Mouse (Mus musculus) heart, embryonic 16.5 days (tissue): Measurements from ENCODE around the gene Lgmn. TPM values are rescaled to one million over a fixed set of nuclear protein-coding genes. Genes with fewer than 3 reads are reported as not detected.

Experiments used
- ATAC-seq: fragments of 200-750 bp; cut with Nextera tagmentation; replicated peaks from 2 replicates; pipeline ENCODE4 v1.8.0; 2017; ENCODE audit warnings: moderate number of reproducible peaks; ENCODE audit not compliant: insufficient read depth, low FRiP score; ENCODE audit errors: extremely low read depth
- H3K27ac ChIP-seq: fragments of 300-500 bp; sonication (generic); 2 replicates; pipeline ENCODE4 v1.5.1; 2014; ENCODE audit warnings: mild to moderate bottlenecking, low read length, control low read depth, moderate library complexity
- H3K27me3 ChIP-seq: fragments of 300-500 bp; sonication (generic); 2 replicates; pipeline ENCODE4 v1.6.1; 2014; ENCODE audit warnings: low read length, mixed read lengths; ENCODE audit not compliant: control insufficient read depth, insufficient read depth
- H3K36me3 ChIP-seq: fragments of 300-500 bp; sonication (generic); 2 replicates; pipeline ENCODE4 v1.6.1; 2014; ENCODE audit not compliant: control insufficient read depth, insufficient read depth
- H3K4me1 ChIP-seq: fragments of 300-500 bp; sonication (generic); 2 replicates; pipeline ENCODE4 v1.6.1; 2014; ENCODE audit warnings: low read length, mixed read lengths; ENCODE audit not compliant: control insufficient read depth, insufficient read depth
- H3K4me2 ChIP-seq: fragments of 300-500 bp; sonication (generic); 2 replicates; pipeline ENCODE4 v1.6.1; 2014; ENCODE audit warnings: low read depth, mild to moderate bottlenecking, control low read depth, low read length
- H3K4me3 ChIP-seq: fragments of 300-500 bp; sonication (generic); 2 replicates; pipeline ENCODE4 v1.5.1; 2014; ENCODE audit warnings: mild to moderate bottlenecking, control low read depth, low read length
- H3K9ac ChIP-seq: fragments of 300-500 bp; sonication (generic); 2 replicates; pipeline ENCODE4 v1.6.1; 2014; ENCODE audit warnings: low read length, control low read depth
- H3K9me3 ChIP-seq: fragments of 300-500 bp; sonication (generic); replicated peaks from 2 replicates; pipeline ENCODE4 v1.6.1; 2016; ENCODE audit warnings: low read length; ENCODE audit not compliant: control insufficient read depth
- WGBS: fragments of 180-500 bp; shearing (Covaris S2); extraction: QIAGEN DNeasy Blood & Tissue Kit; methylation state at CpG from one replicate; pipeline ENCODE4 v1.1.7; 2014; 5-methylcytosine and 5-hydroxymethylcytosine counted together
- polyA plus RNA-seq: library from polyadenylated mRNA; unstranded; fragments of >200 nt; fragmentation: Nextera tagmentation; extraction: Ambion mirVana; gene quantifications from 2 replicates; pipeline ENCODE4 v1.2.1, GENCODE M21; 2015

The Lgmn gene
- polyA plus RNA-seq, 1 experiment from 2014 or later: 107 TPM

GRCm38 (mm10) chr12:102368066-102368465 is 71.5 kb downstream of the Lgmn start:
- Histone ChIP-seq H3K9me3 (no peaks in the 10 kb centered on the region), H3K9ac (no peak overlapping the region), H3K27me3 (no peaks in the 10 kb centered on the region), H3K27ac (no peak overlapping the region), H3K36me3 (peaks cover 10% of the 10 kb centered on the region), H3K4me2 (no peak overlapping the region), H3K4me3 (no peak overlapping the region), H3K4me1 (peaks cover 20% of the 10 kb centered on the region)
- 68% methylated on average over 7 of the region's 7 CpGs for WGBS
- no peak for ATAC-seq

GRCm38 (mm10) chr12:102367075-102367474 is 72.5 kb downstream of the Lgmn start:
- H3K4me3 ChIP-seq: no peak overlapping the region
- ATAC-seq: no peak
- no peak overlapping the region for H3K4me2 ChIP-seq
- H3K9me3 ChIP-seq: no peaks in the 10 kb centered on the region
- no peak overlapping the region for H3K27ac ChIP-seq
- peaks cover 18% of the 10 kb centered on the region for H3K4me1 ChIP-seq
- no peak overlapping the region for H3K9ac ChIP-seq
- peaks cover 11% of the 10 kb centered on the region for H3K36me3 ChIP-seq
- H3K27me3 ChIP-seq: no peaks in the 10 kb centered on the region
- 82% methylated on average over 3 of the region's 3 CpGs for WGBS

- WGBS: 92% methylated on average over 9 of the region's 9 CpGs
- no peak overlapping the region for H3K4me2 ChIP-seq
- H3K4me1 ChIP-seq: peaks cover 18% of the 10 kb centered on the region
- ATAC-seq: no peak
- no peaks in the 10 kb centered on the region for H3K27me3 ChIP-seq
- H3K36me3 ChIP-seq: peaks cover 19% of the 10 kb centered on the region
- H3K9me3 ChIP-seq: no peaks in the 10 kb centered on the region
- H3K9ac ChIP-seq: no peak overlapping the region
- no peak overlapping the region for H3K27ac ChIP-seq
- no peak overlapping the region for H3K4me3 ChIP-seq
Observed at GRCm38 (mm10) chr12:102366126-102366816, 73.3 kb downstream of the Lgmn start.

GRCm38 (mm10) chr12:102365016-102365415 is 74.6 kb downstream of the Lgmn start:
- Histone ChIP-seq H3K4me2 (no peak overlapping the region), H3K4me1 (peaks cover 15% of the 10 kb centered on the region), H3K27me3 (no peaks in the 10 kb centered on the region), H3K9me3 (no peaks in the 10 kb centered on the region), H3K4me3 (no peak overlapping the region), H3K27ac (no peak overlapping the region), H3K36me3 (peaks cover 24% of the 10 kb centered on the region), H3K9ac (no peak overlapping the region)
- ATAC-seq: no peak
- WGBS: 84% methylated on average over 7 of the region's 7 CpGs

- WGBS: 80% methylated on average over 10 of the region's 10 CpGs
- Histone ChIP-seq H3K36me3 (peaks cover 33% of the 10 kb centered on the region), H3K27me3 (no peaks in the 10 kb centered on the region), H3K9me3 (no peaks in the 10 kb centered on the region), H3K4me2 (no peak overlapping the region), H3K9ac (no peak overlapping the region), H3K4me3 (no peak overlapping the region), H3K4me1 (no peaks in the 10 kb centered on the region), H3K27ac (no peak overlapping the region; the same call in 1 of the 2 replicates)
- no peak for ATAC-seq
Observed at GRCm38 (mm10) chr12:102361189-102362161, 78.1 kb downstream of the Lgmn start.

- no peak overlapping the region for H3K4me3 ChIP-seq
- no peak overlapping the region for H3K9ac ChIP-seq
- H3K27me3 ChIP-seq: no peaks in the 10 kb centered on the region
- no peak overlapping the region for H3K4me2 ChIP-seq
- H3K36me3 ChIP-seq: peaks cover 33% of the 10 kb centered on the region
- 93% methylated on average over 4 of the region's 4 CpGs for WGBS
- no peaks in the 10 kb centered on the region for H3K9me3 ChIP-seq
- no peak for ATAC-seq
- H3K4me1 ChIP-seq: no peaks in the 10 kb centered on the region
- H3K27ac ChIP-seq: no peak overlapping the region
Observed at GRCm38 (mm10) chr12:102359390-102359789, 80.2 kb downstream of the Lgmn start.

GRCm38 (mm10) chr12:102356781-102357180 is 82.8 kb downstream of the Lgmn start:
- 83% methylated on average over 1 of the region's 1 CpGs for WGBS
- H3K4me3 ChIP-seq: no peak overlapping the region
- H3K27me3 ChIP-seq: no peaks in the 10 kb centered on the region
- no peak overlapping the region for H3K9ac ChIP-seq
- no peak for ATAC-seq
- H3K4me1 ChIP-seq: no peaks in the 10 kb centered on the region
- H3K36me3 ChIP-seq: peaks cover 32% of the 10 kb centered on the region
- no peaks in the 10 kb centered on the region for H3K9me3 ChIP-seq
- no peak overlapping the region for H3K4me2 ChIP-seq
- no peak overlapping the region for H3K27ac ChIP-seq

- no peaks in the 10 kb centered on the region for H3K4me1 ChIP-seq
- no peak overlapping the region for H3K4me3 ChIP-seq
- H3K27ac ChIP-seq: no peak overlapping the region
- H3K36me3 ChIP-seq: peaks cover 25% of the 10 kb centered on the region
- no peaks in the 10 kb centered on the region for H3K9me3 ChIP-seq
- no peak for ATAC-seq
- no peaks in the 10 kb centered on the region for H3K27me3 ChIP-seq
- no peak overlapping the region for H3K4me2 ChIP-seq
- no peak overlapping the region for H3K9ac ChIP-seq
Observed at GRCm38 (mm10) chr12:102355784-102356183, 83.8 kb downstream of the Lgmn start.
